Mouse (Mus musculus) liver, adult 2 months (tissue): ENCODE measurements around the gene Itpk1.

ENCODE experiments used
- CTCF ChIP-seq: fragments of 200-500 bp; IDR thresholded peaks from 2 replicates; pipeline ENCODE4 v1.5.1; 2011; ENCODE audit warnings: low read depth, low read length, control low read depth
- POLR2A ChIP-seq: fragments of 200-500 bp; IDR thresholded peaks from 2 replicates; pipeline ENCODE4 v1.6.1; 2011; ENCODE audit warnings: low read length, control low read depth; ENCODE audit not compliant: insufficient read depth; ENCODE audit errors: extremely low read depth

DNA sequence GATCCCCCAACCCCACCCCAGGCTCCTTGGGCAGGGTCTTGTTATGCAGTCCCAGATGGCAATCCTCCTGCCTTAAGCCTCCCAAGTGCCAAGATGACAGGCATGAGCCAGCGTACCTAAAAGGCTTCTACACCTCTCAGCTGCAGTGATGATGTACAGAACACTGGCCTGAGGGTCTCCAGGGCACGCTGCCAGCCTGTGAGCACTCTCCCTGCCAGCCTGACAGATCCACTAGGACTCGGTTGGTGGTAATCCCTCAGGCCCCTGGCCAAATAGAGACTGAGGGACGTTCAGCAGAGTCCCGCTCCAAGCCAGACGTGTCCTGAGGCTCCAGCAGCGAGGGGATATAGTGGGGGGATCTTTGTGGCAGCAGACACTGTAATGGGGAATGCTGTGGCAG lies 131.7 kb downstream of the Itpk1 start:
- TF ChIP-seq CTCF (no peak), POLR2A (no peak)
